Mouse (Mus musculus): Measurements from ENCODE around the gene Cep44. TPM values are rescaled to one million over a fixed set of nuclear protein-coding genes. Genes with fewer than 3 reads are reported as not detected.

Gene Cep44
- polyA plus RNA-seq, 1 experiment: 23.3 TPM

DNA sequence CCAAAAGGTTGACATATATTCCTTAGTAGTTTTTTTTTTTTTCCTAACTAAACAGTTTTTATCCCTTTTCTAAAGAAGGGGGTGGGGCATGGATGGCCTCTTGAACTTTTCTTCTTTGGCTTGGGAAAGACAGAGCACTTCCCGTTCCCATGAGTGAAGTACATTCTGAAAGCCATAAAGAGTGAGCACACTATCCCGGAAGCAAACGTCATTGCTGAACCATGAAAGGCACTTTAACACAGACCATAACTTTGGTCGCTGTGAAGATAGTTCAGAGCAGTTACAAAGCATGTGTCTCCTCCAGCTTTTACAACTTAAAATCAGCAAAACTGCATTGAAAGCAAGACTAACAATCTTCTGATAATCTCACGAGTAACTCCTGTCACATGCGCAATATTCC lies 32.0 kb downstream of the Cep44 start:
- no peak for TF ChIP-seq CTCF (IDR thresholded peaks at IDR 0.05; ENCODE audit: control insufficient read depth, insufficient read depth, low read length)
- TF ChIP-seq POLR2A (IDR thresholded peaks at IDR 0.05; ENCODE audit: borderline replicate concordance, control insufficient read depth, low read depth, low read length): no peak
- no peaks in the 10 kb centered on the region for H3K4me1 ChIP-seq (ENCODE audit: control insufficient read depth, insufficient read depth, low read length)
- WGBS: 69% methylated on average over 6 of the region's 6 CpGs
- H3K27ac ChIP-seq (ENCODE audit: control insufficient read depth, insufficient read depth, low read depth, low read length, poor library complexity): no peak overlapping the region
- no peak overlapping the region for H3K4me3 ChIP-seq (replicated peaks; ENCODE audit: control insufficient read depth, low read depth, low read length)

DNA sequence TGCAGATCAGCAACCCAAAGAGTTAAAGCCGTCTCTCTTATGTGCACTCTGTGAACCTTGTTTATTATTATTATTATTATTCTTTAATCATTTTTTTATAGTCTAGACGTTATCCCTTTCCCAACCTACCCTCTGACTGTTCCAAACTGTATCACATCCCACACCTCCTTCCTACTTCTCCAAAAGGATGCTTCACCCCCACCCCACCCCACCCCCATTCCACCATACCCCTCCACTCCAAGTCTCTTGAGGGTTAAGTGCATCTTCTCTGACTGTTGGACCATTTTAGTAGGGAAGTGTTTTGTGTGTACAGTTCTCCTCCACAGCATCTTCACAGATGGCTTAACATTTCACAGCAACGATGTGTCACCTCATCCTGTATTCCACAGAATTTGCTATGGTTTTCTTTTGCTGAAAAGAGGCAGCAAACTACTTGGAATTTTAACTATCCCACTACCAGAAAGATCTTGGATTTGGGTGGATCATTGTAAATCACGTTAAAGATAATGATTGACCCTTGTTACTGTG lies 41.8 kb downstream of the Cep44 start:
- TF ChIP-seq POLR2A (IDR thresholded peaks at IDR 0.05; ENCODE audit: borderline replicate concordance, control insufficient read depth, low read depth, low read length) (no peak), CTCF (IDR thresholded peaks at IDR 0.05; ENCODE audit: control insufficient read depth, insufficient read depth, low read length) (no peak)
- 64% methylated on average over 4 of the region's 4 CpGs for WGBS
- no peaks in the 10 kb centered on the region for H3K4me1 ChIP-seq (ENCODE audit: control insufficient read depth, insufficient read depth, low read length)

DNA sequence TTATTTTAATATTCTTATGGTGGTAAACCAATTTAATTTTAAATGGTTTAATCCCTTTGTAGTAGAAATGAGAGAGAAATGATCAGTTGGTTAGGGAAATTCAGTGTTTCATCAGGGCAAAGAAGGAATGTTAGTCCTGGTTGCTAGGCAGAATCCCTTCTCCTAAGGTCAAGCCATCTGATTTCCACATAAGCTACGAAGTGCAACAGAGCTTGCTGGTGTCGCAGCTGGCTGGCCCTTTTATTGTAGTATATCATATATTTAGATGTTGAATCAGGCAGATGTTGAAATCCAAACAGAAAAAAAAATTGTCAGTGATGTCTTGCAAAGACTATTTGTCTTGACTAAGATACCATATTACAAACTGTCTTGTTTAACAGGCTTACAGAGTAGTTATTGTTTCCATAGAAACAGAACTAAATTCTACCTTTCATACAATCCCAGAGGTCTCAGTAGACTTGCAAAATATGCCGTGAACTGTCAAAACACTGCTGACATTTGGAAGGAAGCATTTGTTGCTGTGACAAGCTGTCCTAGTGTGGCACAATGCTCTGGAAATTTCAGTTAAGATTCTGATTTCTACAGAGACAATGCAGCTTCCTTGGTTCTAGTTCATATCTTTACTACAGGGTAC lies 42.4 kb downstream of the Cep44 start:
- H3K27ac ChIP-seq (ENCODE audit: control insufficient read depth, insufficient read depth, low read depth, low read length, poor library complexity): no peak overlapping the region
- TF ChIP-seq CTCF (IDR thresholded peaks at IDR 0.05; ENCODE audit: control insufficient read depth, insufficient read depth, low read length) (no peak), POLR2A (IDR thresholded peaks at IDR 0.05; ENCODE audit: borderline replicate concordance, control insufficient read depth, low read depth, low read length) (no peak)
- no peak overlapping the region for H3K4me3 ChIP-seq (replicated peaks; ENCODE audit: control insufficient read depth, low read depth, low read length)
- H3K4me1 ChIP-seq (ENCODE audit: control insufficient read depth, insufficient read depth, low read length): no peaks in the 10 kb centered on the region
- 68% methylated on average over 3 of the region's 3 CpGs for WGBS

More for the DNA sequence above, 41.8 kb downstream of the Cep44 start:
- no peak overlapping the region for H3K4me3 ChIP-seq (replicated peaks; ENCODE audit: control insufficient read depth, low read depth, low read length)
- H3K27ac ChIP-seq (ENCODE audit: control insufficient read depth, insufficient read depth, low read depth, low read length, poor library complexity): no peak overlapping the region

DNA sequence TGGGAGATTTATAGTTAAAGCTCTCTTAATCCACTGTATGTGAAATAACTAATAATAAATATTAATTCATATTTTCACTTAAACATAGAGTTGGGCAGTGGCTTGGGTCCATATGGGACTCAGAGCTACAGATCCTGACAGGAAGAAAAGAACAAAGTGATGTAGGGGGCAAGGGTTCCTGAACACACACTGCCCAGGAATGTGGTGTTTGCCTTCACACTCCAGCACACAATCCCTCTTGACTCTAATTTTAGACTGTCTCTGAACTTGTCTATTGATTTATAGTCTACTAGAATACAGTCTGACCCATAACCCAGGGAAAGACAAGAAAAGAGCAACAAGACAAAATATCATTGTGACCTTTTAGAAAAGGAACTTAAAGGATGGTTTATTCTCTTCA lies 48.9 kb downstream of the Cep44 start:
- TF ChIP-seq POLR2A (IDR thresholded peaks at IDR 0.05; ENCODE audit: borderline replicate concordance, control insufficient read depth, low read depth, low read length): no peak
- no peak for TF ChIP-seq CTCF (IDR thresholded peaks at IDR 0.05; ENCODE audit: control insufficient read depth, insufficient read depth, low read length)
- Histone ChIP-seq H3K4me1 (ENCODE audit: control insufficient read depth, insufficient read depth, low read length) (no peaks in the 10 kb centered on the region), H3K4me3 (replicated peaks; ENCODE audit: control insufficient read depth, low read depth, low read length) (no peak overlapping the region), H3K27ac (ENCODE audit: control insufficient read depth, insufficient read depth, low read depth, low read length, poor library complexity) (no peak overlapping the region)

DNA sequence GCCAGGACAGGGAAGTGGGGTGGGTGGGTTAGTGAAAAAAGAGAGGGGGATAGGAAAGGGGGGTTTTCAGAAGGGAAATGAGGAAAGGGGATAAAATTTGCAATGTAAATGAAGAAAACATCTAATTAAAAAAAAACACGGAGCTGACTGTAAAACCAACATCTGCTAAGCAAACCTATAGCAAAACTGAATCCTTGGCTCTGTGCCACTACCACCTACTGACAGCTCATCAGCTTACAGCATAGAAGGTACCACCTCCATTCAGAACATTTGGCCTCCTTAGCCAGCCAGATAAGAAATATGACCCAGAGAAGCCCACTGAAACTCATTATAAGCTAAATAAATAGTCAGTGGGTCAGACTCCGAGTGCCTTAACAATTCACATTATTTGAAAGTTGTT lies 61.4 kb downstream of the Cep44 start:
- TF ChIP-seq POLR2A (IDR thresholded peaks at IDR 0.05; ENCODE audit: borderline replicate concordance, control insufficient read depth, low read depth, low read length) (no peak), CTCF (IDR thresholded peaks at IDR 0.05; ENCODE audit: control insufficient read depth, insufficient read depth, low read length) (no peak)
- Histone ChIP-seq H3K4me1 (ENCODE audit: control insufficient read depth, insufficient read depth, low read length) (no peaks in the 10 kb centered on the region), H3K4me3 (replicated peaks; ENCODE audit: control insufficient read depth, low read depth, low read length) (no peak overlapping the region), H3K27ac (ENCODE audit: control insufficient read depth, insufficient read depth, low read depth, low read length, poor library complexity) (no peak overlapping the region)
- WGBS: 69% methylated on average over 2 of the region's 2 CpGs

DNA sequence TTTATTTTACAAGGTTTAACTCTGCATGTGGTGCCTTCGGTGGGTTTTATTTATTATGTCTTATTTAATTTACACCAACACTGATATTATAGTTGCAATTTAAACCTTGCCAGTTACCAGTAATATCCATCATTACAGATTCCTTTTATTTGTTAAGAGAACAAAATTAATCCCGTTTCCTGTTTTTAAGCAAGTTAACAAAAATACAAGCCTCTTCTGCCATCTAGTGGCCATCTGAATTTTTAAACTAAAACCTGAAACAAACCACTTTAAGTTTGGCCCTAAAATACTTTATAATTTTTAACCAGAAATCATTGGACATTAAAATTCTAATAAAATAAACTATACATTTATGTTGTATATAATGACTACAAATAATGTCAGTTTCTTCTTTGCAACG lies 64.8 kb downstream of the Cep44 start:
- 43% methylated on average over 3 of the region's 3 CpGs for WGBS
- no peak overlapping the region for H3K4me3 ChIP-seq (replicated peaks; ENCODE audit: control insufficient read depth, low read depth, low read length)
- TF ChIP-seq CTCF (IDR thresholded peaks at IDR 0.05; ENCODE audit: control insufficient read depth, insufficient read depth, low read length) (no peak), POLR2A (IDR thresholded peaks at IDR 0.05; ENCODE audit: borderline replicate concordance, control insufficient read depth, low read depth, low read length) (no peak)
- no peaks in the 10 kb centered on the region for H3K4me1 ChIP-seq (ENCODE audit: control insufficient read depth, insufficient read depth, low read length)
- H3K27ac ChIP-seq (ENCODE audit: control insufficient read depth, insufficient read depth, low read depth, low read length, poor library complexity): no peak overlapping the region

Other genes with a start within 250 kb of the Cep44 start
- gene Fbxo8, start within 50 bp of the Cep44 start, polyA plus RNA-seq (2011; ENCODE audit: insufficient read depth, insufficient read length, low replicate concordance, missing spikeins): 11.2 and 15.8 TPM in 2 replicates

All from bone marrow, adult 2 months (tissue).